Mouse (Mus musculus): ENCODE measurements at regions not wholly inside any gene's neighbourhood (a gene's known extent, or its start where the extent isn't known, plus 50 kb on each side); places are given as distances from the start of the nearest gene placed in this dataset.

- H3K4me2 ChIP-seq (ENCODE audit: low read depth, low read length) = no peak overlapping the region
- no peak for DNase-seq (ENCODE audit: low spot score)
- H3K36me3 ChIP-seq (ENCODE audit: control insufficient read depth, insufficient read depth, low read length) = no peaks in the 10 kb centered on the region
- H3K4me1 ChIP-seq (ENCODE audit: control insufficient read depth, insufficient read depth, low read length) = no peaks in the 10 kb centered on the region
- no peak overlapping the region for H3K9ac ChIP-seq (ENCODE audit: low read depth, low read length)
- no peak for ATAC-seq (ENCODE audit: low read depth)
- no peak overlapping the region for H3K27ac ChIP-seq (replicated peaks; ENCODE audit: low read depth, low read length)
- H3K9me3 ChIP-seq (ENCODE audit: control insufficient read depth, low read length) = no peaks in the 10 kb centered on the region
- H3K27me3 ChIP-seq (replicated peaks; ENCODE audit: control insufficient read depth, insufficient read depth, low read length) = no peaks in the 10 kb centered on the region
- 80% methylated on average over 2 of the region's 2 CpGs for WGBS
- no peak overlapping the region for H3K4me3 ChIP-seq (ENCODE audit: low read depth, low read length)
These were observed 89.8 kb upstream of the Fggy start for GRCm38 (mm10) chr4:95467526-95467925.

DNA sequence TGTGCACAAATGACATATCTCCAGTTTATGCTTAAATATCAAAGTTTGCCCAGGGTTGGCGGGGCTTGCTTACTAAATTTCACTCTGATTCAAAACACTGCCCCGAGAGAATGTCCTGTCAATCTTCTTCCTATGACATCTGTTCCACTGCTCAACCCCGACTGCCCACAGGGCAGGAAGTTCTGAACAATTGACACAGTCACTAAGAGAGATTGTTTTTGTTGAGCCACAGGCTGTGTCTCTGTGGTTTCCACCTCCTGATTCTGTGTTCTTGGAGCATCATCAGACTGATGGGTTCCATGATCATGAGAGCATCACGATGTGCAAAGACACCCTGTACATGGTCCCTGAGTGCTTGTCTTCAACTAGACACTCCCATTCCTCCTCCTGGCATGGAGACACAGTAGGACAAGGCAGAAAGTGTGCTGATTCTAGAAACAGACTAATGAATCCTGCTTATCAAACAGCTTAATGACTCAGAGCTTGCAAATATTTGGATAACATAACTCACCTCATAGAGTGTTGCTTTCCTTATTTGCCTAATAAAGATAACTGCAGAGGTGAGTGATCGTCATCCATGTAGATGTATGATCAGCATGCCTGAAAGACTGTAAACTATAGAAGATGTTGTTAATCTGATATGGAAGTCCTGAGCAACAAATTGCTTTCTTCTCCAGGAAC is 82.4 kb upstream of the Fggy start:
- peaks cover 11% of the 10 kb centered on the region; the same call in 1 of the 2 replicates for H3K4me1 ChIP-seq (ENCODE audit: control insufficient read depth, insufficient read depth, low read length)
- no peaks in the 10 kb centered on the region for H3K27me3 ChIP-seq (replicated peaks; ENCODE audit: control insufficient read depth, insufficient read depth, low read length)
- H3K36me3 ChIP-seq (ENCODE audit: control insufficient read depth, insufficient read depth, low read length) = no peaks in the 10 kb centered on the region
- H3K4me3 ChIP-seq (ENCODE audit: low read depth, low read length) = no peak overlapping the region
- H3K9ac ChIP-seq (ENCODE audit: low read depth, low read length) = no peak overlapping the region
- H3K27ac ChIP-seq (replicated peaks; ENCODE audit: low read depth, low read length) = no peak overlapping the region
- no peaks in the 10 kb centered on the region for H3K9me3 ChIP-seq (ENCODE audit: control insufficient read depth, low read length)
- H3K4me2 ChIP-seq (ENCODE audit: low read depth, low read length) = no peak overlapping the region
- DNase-seq (ENCODE audit: low spot score) = no peak
- ATAC-seq (ENCODE audit: low read depth) = no peak
- 41% methylated on average over 5 of the region's 5 CpGs for WGBS

GRCm38 (mm10) chr4:95476071-95476724 is 81.1 kb upstream of the Fggy start:
- Histone ChIP-seq H3K36me3 (ENCODE audit: control insufficient read depth, insufficient read depth, low read length) (no peaks in the 10 kb centered on the region), H3K27me3 (replicated peaks; ENCODE audit: control insufficient read depth, insufficient read depth, low read length) (no peaks in the 10 kb centered on the region), H3K4me1 (ENCODE audit: control insufficient read depth, insufficient read depth, low read length) (peaks cover 11% of the 10 kb centered on the region; the same call in 1 of the 2 replicates), H3K9ac (ENCODE audit: low read depth, low read length) (no peak overlapping the region), H3K4me3 (ENCODE audit: low read depth, low read length) (no peak overlapping the region), H3K27ac (replicated peaks; ENCODE audit: low read depth, low read length) (peak overlapping the region; percentile 17; the same call in 1 of the 2 replicates), H3K4me2 (ENCODE audit: low read depth, low read length) (no peak overlapping the region), H3K9me3 (ENCODE audit: control insufficient read depth, low read length) (no peaks in the 10 kb centered on the region)
- DNase-seq (ENCODE audit: low spot score) (peak; percentile 88), ATAC-seq (ENCODE audit: low read depth) (peak; percentile 93)
- WGBS = 49% methylated on average over 12 of the region's 12 CpGs

GRCm38 (mm10) chr4:95483571-95483970 is 73.7 kb upstream of the Fggy start:
- Histone ChIP-seq H3K9me3 (ENCODE audit: control insufficient read depth, low read length) (no peaks in the 10 kb centered on the region), H3K27ac (replicated peaks; ENCODE audit: low read depth, low read length) (no peak overlapping the region), H3K4me3 (ENCODE audit: low read depth, low read length) (no peak overlapping the region), H3K36me3 (ENCODE audit: control insufficient read depth, insufficient read depth, low read length) (no peaks in the 10 kb centered on the region), H3K4me2 (ENCODE audit: low read depth, low read length) (no peak overlapping the region), H3K27me3 (replicated peaks; ENCODE audit: control insufficient read depth, insufficient read depth, low read length) (no peaks in the 10 kb centered on the region), H3K9ac (ENCODE audit: low read depth, low read length) (no peak overlapping the region), H3K4me1 (ENCODE audit: control insufficient read depth, insufficient read depth, low read length) (0 out of 2 replicates have a peak, but pooled peaks cover 6% of the 10 kb centered on the region)
- DNase-seq (ENCODE audit: low spot score) (peak; percentile 49), ATAC-seq (ENCODE audit: low read depth) (peak; percentile 81)
- WGBS = 49% methylated on average over 6 of the region's 6 CpGs

GRCm38 (mm10) chr4:95487323-95487722 is 70.0 kb upstream of the Fggy start:
- ATAC-seq (ENCODE audit: low read depth) = no peak
- Histone ChIP-seq H3K4me1 (ENCODE audit: control insufficient read depth, insufficient read depth, low read length) (0 out of 2 replicates have a peak, but pooled peaks cover 6% of the 10 kb centered on the region), H3K27ac (replicated peaks; ENCODE audit: low read depth, low read length) (no peak overlapping the region), H3K4me3 (ENCODE audit: low read depth, low read length) (no peak overlapping the region), H3K36me3 (ENCODE audit: control insufficient read depth, insufficient read depth, low read length) (no peaks in the 10 kb centered on the region), H3K4me2 (ENCODE audit: low read depth, low read length) (no peak overlapping the region), H3K27me3 (replicated peaks; ENCODE audit: control insufficient read depth, insufficient read depth, low read length) (no peaks in the 10 kb centered on the region), H3K9ac (ENCODE audit: low read depth, low read length) (no peak overlapping the region), H3K9me3 (ENCODE audit: control insufficient read depth, low read length) (no peaks in the 10 kb centered on the region)
- 87% methylated on average over 7 of the region's 7 CpGs for whole genome bisulfite sequencing
- no peak for DNase-seq (ENCODE audit: low spot score)

GRCm38 (mm10) chr4:95487969-95488368 is 69.3 kb upstream of the Fggy start:
- no peaks in the 10 kb centered on the region for H3K36me3 ChIP-seq (ENCODE audit: control insufficient read depth, insufficient read depth, low read length)
- DNase-seq (ENCODE audit: low spot score) (no peak), ATAC-seq (ENCODE audit: low read depth) (no peak)
- H3K9ac ChIP-seq (ENCODE audit: low read depth, low read length) = no peak overlapping the region
- no peak overlapping the region for H3K4me2 ChIP-seq (ENCODE audit: low read depth, low read length)
- no peaks in the 10 kb centered on the region for H3K27me3 ChIP-seq (replicated peaks; ENCODE audit: control insufficient read depth, insufficient read depth, low read length)
- no peak overlapping the region for H3K27ac ChIP-seq (replicated peaks; ENCODE audit: low read depth, low read length)
- WGBS = 68% methylated on average over 1 of the region's 1 CpGs
- H3K4me1 ChIP-seq (ENCODE audit: control insufficient read depth, insufficient read depth, low read length) = 0 out of 2 replicates have a peak, but pooled peaks cover 6% of the 10 kb centered on the region
- no peaks in the 10 kb centered on the region for H3K9me3 ChIP-seq (ENCODE audit: control insufficient read depth, low read length)
- no peak overlapping the region for H3K4me3 ChIP-seq (ENCODE audit: low read depth, low read length)

GRCm38 (mm10) chr4:95489059-95489458 is 68.2 kb upstream of the Fggy start:
- H3K9me3 ChIP-seq (ENCODE audit: control insufficient read depth, low read length) = no peaks in the 10 kb centered on the region
- H3K4me3 ChIP-seq (ENCODE audit: low read depth, low read length) = no peak overlapping the region
- H3K27ac ChIP-seq (replicated peaks; ENCODE audit: low read depth, low read length) = no peak overlapping the region
- H3K4me1 ChIP-seq (ENCODE audit: control insufficient read depth, insufficient read depth, low read length) = no peaks in the 10 kb centered on the region
- H3K36me3 ChIP-seq (ENCODE audit: control insufficient read depth, insufficient read depth, low read length) = no peaks in the 10 kb centered on the region
- ATAC-seq (ENCODE audit: low read depth) = no peak
- H3K27me3 ChIP-seq (replicated peaks; ENCODE audit: control insufficient read depth, insufficient read depth, low read length) = no peaks in the 10 kb centered on the region
- H3K9ac ChIP-seq (ENCODE audit: low read depth, low read length) = no peak overlapping the region
- H3K4me2 ChIP-seq (ENCODE audit: low read depth, low read length) = no peak overlapping the region
- no peak for DNase-seq (ENCODE audit: low spot score)
- 51% methylated on average over 2 of the region's 2 CpGs for whole genome bisulfite sequencing

GRCm38 (mm10) chr4:95500265-95500664 is 57.0 kb upstream of the Fggy start:
- H3K4me3 ChIP-seq (ENCODE audit: low read depth, low read length) = no peak overlapping the region
- H3K27me3 ChIP-seq (replicated peaks; ENCODE audit: control insufficient read depth, insufficient read depth, low read length) = no peaks in the 10 kb centered on the region
- no peaks in the 10 kb centered on the region for H3K9me3 ChIP-seq (ENCODE audit: control insufficient read depth, low read length)
- H3K9ac ChIP-seq (ENCODE audit: low read depth, low read length) = no peak overlapping the region
- no peak overlapping the region for H3K27ac ChIP-seq (replicated peaks; ENCODE audit: low read depth, low read length)
- no peaks in the 10 kb centered on the region for H3K4me1 ChIP-seq (ENCODE audit: control insufficient read depth, insufficient read depth, low read length)
- H3K4me2 ChIP-seq (ENCODE audit: low read depth, low read length) = no peak overlapping the region
- 92% methylated on average over 3 of the region's 3 CpGs for WGBS
- DNase-seq (ENCODE audit: low spot score) (no peak), ATAC-seq (ENCODE audit: low read depth) (no peak)
- H3K36me3 ChIP-seq (ENCODE audit: control insufficient read depth, insufficient read depth, low read length) = no peaks in the 10 kb centered on the region

- no peak overlapping the region for H3K9ac ChIP-seq (ENCODE audit: low read depth, low read length)
- H3K4me3 ChIP-seq (ENCODE audit: low read depth, low read length) = no peak overlapping the region
- H3K9me3 ChIP-seq (ENCODE audit: control insufficient read depth, low read length) = no peaks in the 10 kb centered on the region
- ATAC-seq (ENCODE audit: low read depth) (no peak), DNase-seq (ENCODE audit: low spot score) (peak; percentile 61)
- no peaks in the 10 kb centered on the region for H3K4me1 ChIP-seq (ENCODE audit: control insufficient read depth, insufficient read depth, low read length)
- no peak overlapping the region for H3K27ac ChIP-seq (replicated peaks; ENCODE audit: low read depth, low read length)
- 32% methylated on average over 2 of the region's 2 CpGs for WGBS
- no peaks in the 10 kb centered on the region for H3K27me3 ChIP-seq (replicated peaks; ENCODE audit: control insufficient read depth, insufficient read depth, low read length)
- H3K36me3 ChIP-seq (ENCODE audit: control insufficient read depth, insufficient read depth, low read length) = no peaks in the 10 kb centered on the region
- H3K4me2 ChIP-seq (ENCODE audit: low read depth, low read length) = no peak overlapping the region
These were observed 56.1 kb upstream of the Fggy start for GRCm38 (mm10) chr4:95501164-95501563.

Data from embryonic facial prominence, embryonic 14.5 days (tissue).